Mouse (Mus musculus) right cerebral cortex, postnatal 36 days (tissue): Measurements from ENCODE around the gene Abcc3.
"Not testable (repeated sequence)": the region's sequence is repeated elsewhere in the genome, so short reads cannot be mapped to it uniquely, and the experiment has no call there.

Source experiments
- DNase-seq, 2 experiments: peaks; one replicate each; pipeline ENCODE4 v3.0.0; 2022; ENCODE audit warnings: low spot score in 2 of 2, mixed read lengths in 1 of 2

Gene Abcc3

DNA sequence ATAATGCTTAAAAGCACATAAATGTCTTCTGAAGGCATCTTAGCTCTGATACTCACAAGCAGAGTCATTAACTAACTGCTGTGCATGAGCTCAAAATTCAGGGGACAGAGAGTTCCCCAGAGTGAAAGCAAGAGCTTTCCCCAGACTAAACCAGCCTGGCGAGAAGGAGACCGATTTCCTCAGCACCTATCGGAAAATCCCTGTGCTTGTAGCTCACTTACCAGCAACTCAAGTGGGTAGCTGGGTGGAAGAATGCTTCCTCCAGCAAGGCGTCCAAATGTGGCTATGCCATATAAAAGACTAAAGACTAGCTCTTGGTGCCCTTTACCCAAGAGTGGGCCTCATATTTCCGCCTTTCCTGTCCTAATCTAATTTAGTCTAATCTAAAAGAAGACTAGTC, 9.9 kb upstream of the Abcc3 start:
- DNase-seq = no peak

DNA sequence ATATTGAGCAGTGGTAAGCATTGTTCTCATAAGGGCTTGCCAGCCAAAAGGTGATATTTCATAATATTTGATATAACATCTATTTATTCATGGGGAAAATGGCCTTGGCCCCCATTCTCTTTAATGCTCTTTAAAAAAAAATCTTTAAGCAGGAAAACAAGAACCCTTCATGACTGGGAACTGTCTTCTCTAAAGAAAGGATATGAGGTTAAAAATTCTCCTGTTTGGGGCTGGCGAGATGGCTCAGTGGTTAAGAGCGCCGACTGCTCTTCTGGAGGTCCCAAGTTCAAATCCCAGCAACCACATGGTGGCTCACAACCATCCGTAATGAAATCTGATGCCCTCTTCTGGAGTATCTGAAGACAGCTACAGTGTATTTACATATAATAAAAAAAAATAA, 9.2 kb upstream of the Abcc3 start:
- DNase-seq = not testable (repeated sequence)

DNA sequence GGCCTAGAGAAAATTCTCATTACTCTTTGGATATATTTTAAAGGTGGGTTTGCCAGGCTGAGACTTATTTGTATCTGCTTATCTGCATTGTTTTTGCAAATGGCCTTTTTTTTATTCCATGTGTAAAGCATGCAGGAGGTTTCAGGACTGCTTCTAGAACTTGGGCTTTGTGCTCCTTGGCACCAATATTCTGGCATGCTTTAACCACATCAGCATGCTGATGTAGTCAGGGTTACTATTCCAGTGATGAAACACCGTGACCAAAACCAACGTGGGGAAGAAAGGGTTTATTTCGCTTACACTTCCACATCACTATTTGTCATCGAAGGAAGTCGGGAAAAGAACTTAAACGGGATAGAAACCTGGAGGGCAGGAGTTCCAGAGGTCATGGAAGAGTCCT, 8.2 kb upstream of the Abcc3 start:
- DNase-seq = no peak

DNA sequence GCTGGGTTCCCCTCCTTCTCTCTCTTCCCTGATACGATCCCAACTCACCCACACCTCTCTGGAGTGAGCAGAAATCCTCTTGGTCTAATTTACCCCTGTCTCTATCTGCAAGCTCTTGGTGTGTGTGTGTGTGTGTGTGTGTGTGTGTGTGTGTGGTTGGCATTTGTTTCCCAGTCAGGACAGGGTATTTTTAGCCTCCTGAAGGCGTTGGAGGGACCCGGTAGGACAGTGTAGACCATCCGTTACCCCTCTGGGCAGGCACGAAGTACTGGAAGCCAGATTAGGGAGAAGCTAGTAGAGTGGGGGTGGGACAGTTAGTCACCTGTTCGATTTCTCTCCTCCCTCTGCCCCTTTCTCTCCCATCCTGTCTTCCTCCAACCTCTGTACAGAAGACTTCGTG, 1.3 kb upstream of the Abcc3 start:
- no peak for DNase-seq

DNA sequence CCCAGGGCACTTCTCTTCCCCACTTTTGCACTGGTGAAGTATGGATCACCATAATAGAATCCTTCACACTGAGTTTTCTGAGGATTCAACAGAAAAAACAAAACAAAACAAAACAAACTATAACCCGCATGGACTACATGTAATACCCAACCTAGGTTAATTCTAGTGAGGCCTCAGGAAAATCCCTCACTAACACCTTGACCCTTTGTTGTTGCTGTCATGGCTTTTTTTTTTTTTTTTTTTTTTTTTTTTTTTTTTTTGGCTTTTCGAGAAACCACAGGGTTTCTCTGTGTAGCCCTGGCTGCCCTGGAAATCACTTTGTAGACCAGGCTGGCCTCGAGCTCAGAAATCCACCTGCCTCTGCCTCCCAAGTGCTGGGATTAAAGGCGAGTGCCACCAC, 693 bp upstream of the Abcc3 start:
- DNase-seq = not testable (repeated sequence)

DNA sequence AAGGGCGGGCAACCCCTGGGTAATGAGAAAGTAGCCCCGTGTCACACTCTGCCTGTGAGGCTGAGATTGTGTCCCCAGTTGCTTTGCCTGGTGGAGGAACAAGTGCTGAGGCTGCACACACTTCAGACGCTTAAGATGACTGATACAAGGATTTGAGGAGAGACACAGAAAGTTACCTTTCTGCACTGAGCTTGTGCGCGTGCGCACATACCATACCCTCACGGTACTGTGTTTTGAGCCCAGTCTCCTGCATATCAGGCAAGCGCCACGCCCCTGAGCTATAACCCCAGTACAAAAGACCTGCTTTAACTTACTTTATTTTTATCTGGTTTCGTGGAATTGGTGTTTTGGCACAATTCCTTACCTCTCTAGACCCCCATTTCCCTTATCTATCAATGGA, 1.1 kb downstream of the Abcc3 start:
- no peak for DNase-seq

DNA sequence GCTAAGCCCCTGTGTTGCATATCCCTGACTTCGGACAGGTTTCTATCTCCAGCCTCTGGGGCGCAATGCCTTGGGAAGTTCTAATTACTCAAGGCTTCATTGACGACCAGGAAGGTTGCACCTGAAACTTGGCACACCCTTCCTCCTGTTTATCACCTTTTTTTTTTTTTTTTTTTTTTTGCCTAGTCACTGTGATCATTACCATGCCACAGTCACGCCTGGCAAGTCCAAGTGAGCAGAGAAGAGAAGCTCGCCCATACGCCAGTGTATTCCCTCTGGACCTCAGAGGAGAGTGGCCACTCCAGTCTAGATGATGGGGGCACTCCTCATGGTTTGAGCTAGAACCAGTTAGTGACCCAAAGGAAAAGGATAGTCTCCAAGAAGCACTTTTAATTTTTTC, 2.0 kb downstream of the Abcc3 start:
- DNase-seq = no peak

DNA sequence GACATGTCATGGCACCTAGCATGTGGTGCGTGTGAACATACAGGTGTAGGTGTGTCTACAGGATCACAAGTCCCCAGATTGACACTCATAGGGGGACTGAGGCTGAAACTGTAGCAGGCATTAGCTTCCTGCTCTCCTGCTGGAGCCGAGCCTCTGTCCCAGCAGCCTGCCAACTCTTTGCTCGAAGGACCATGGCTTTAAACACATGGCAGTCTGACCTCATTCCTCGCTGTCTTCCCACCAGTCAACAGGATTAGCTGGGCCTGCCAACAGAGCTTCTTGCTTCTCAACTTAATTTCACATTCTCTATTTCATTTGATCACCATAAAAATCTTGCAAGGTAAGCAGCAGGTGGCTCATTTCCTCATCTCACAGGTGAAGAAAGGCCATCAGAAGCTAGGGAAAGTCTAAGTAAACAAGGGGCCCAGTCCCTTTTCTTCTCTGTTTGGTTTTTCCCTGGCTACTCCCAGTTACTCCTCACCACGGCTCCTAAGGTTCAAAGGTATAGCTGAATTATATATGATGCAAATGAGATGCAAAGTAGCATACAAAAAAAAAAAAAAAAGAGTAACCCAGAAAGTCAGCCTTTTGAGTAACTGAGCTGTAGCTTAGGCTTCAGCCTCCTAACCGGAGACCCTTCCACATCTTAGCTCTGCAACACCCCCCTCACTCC, 2.9 kb downstream of the Abcc3 start:
- no peak for DNase-seq

DNA sequence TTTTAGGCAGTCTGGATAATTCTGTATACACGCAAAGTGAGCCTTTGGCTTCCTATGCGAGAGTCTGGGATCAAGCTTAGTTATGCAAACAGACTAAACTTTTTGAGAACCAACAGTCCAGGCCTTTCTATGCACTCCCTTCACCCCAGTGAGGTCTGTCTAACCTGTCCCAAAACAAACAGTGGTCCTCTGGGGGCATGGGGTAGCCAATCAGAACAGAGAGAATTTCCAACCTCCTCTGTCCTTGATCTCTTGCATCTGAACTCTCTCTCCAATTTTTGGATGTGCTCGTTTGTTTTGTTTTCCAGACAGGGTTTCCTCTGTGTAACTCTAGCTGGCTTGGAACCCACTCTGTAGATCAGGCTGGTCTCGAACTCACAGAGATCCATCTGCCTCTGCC, 3.8 kb downstream of the Abcc3 start:
- no peak for DNase-seq

DNA sequence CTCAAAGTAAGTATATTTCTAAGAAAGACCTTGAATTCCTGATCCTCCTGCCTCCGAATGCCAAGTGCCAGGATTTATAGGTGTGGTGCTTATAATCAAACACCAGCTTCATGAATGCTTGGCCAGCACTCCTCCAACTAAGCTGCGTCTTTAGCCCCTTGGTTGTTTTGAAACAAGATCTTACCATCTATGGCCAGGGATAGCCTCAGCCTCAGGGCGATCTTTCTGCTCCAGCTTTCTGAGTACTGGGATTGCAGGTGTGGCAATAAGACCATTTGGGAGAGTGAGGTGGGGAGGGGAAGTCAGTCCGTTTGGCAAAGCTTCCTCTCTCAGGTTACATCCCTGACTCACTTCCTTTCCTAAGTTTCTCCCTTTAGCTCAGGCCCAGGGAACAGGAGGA, 5.0 kb downstream of the Abcc3 start:
- no peak for DNase-seq

DNA sequence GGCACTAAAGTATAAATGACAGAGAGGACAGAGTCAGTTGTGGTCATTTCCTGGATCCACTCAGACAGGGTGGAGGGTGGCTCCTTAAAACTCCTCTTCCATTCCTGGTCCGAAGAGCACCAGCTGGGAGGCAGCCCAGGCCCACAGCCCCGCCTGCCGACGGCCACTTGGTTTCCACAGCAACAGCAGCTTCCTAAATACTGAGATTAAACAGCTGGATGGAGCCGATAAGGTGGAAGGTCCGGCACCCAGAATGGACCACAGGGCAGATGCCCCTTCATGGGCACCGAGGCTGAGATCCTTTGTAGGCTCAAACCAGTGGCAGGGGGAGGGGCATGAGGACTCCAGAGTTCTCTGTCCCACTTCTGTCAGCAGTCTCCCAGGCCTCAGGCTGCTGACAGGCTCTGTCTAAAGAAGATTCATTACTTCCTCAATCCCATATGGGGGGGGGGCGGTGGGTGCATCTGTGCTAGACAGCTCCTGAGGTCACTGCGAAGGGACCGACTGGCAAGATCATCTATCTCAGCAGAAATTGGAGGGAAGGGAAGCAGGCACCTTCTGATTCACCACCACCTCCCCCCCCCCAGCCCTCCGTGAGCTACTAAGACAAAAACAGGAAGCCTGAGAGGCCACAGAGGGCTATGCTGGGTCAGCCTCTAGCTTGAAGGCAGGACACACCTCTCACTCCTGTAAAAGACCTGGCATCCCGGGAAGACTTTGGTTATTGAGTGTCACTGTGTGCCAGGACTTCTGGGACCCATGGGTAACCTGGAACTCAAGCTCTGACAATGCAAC, 6.6 kb downstream of the Abcc3 start:
- DNase-seq = no peak

DNA sequence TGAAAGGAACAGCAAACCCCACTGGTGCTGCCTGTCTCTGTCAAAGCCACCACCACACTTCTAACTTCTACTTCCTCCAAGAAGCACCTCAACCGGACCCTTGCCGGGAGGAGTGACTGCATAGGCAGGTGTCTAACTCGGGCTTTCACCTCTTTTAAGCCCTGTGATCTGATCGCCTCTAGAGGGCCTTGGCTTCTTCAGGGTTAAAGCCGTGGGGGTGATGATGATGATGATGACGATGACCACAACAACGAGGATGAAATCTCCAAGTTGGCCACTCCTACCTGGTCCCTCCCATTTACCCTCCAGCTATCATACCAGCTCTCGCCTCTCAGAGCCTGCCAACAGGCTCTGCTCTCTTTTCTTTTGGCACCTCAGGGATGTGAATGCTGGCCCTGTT, 13.1 kb downstream of the Abcc3 start:
- DNase-seq = no peak

DNA sequence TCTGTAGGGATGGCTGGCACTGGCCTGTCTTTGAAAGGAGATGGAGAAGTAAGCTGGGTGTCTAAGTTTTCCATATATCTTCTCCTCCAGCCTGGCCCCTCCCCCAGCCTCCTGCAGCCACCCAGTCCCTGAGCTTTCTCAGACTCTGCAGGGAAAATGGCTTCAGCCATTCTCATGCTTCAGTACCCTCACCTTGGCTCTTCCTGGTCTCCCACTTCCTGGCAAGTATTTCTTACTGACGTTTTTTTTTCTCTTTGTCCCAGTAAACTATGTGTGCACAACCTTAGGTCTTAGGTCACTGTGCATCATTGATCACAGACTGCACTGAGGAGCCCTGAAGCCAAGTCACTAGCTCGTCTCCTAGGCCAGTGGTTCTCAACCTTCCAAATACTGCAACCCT, 13.7 kb downstream of the Abcc3 start:
- DNase-seq = no peak

DNA sequence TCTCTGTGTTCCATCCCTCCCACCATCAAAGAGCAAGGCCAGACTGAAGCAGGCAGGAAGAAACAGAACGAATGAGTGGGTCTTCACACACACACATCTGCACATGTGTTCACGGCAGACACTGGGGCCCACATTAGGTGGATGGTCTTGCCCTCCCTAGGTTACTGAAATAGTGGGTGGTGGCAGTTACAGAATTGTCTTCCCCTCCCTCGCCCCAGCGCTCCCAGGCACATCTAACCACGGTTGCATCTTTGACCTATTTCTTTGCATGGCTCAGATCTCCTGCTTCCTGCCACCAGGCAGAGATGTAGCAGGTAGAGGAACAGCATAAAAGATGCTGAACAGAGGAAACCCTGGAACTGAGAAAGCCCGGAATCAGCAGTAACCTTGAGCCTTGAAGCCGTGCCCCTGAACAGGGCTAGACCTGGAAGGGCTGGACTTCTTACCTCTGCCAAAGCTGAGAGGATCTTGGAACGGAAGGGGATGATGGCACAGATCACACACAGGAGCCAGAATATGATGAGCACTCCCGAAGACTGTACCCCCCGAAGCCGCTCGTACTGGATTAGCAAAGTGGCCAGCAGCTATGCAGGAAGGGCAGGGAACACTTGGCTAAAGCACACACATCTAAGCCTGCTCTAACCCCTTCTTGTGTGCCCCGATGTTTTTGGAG, 18.4 kb downstream of the Abcc3 start:
- no peak for DNase-seq

DNA sequence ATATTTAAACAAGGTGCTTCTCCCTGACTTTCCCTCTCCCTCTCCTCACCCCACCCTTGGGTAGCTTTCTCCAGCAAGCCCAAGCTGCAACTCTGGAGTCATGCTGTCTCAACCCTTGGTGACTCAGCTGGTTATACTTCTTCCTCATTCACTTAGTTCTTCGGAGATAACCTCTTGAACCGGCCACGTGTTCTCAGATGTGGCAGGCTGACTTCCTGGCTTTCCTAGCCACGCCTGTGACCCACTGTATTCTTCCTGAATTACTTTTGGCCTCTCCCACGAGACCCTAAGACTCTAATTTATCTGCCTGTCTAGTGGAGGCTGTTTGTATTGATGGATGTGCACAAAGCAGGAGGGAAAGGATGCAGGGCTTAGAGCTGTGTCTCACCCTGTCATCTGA, 22.0 kb downstream of the Abcc3 start:
- DNase-seq = no peak

DNA sequence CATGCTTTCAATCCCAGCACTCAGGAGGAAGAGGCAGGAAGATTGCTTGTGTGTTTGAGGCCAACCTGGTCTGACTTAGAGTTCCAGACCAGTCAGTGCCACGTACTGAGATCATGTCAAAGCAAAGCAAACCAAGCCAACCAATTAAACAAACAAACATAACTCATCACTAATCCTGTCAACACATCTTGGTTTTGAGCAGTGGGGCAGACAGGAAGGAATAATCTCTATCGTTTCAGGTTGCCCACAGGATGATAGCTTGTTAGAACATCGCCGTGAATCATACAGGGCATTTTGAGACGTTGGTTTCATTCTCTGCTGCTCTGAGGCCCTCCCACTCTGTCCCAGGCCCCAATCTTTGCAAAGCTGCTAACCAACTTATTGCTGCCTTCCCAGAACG, 22.8 kb downstream of the Abcc3 start:
- no peak for DNase-seq

DNA sequence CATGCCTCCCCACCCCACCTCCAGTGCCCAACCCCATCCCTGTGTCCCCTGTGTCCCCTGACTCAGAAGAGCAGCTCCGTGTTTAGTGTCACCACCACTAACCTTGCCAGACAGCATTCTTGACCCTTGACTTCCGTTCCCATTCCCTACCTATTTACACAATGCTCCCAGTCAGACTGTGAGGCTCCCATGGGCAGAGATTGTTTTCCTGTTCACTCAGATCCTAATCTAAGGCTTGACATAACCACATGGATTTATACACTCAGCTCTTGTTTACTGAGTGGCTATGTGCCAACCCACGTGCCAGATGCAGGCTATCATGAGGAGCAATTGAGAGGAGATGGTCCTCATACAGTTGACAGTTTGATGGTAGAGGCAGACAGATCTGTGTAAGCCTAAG, 27.5 kb downstream of the Abcc3 start:
- DNase-seq = no peak

DNA sequence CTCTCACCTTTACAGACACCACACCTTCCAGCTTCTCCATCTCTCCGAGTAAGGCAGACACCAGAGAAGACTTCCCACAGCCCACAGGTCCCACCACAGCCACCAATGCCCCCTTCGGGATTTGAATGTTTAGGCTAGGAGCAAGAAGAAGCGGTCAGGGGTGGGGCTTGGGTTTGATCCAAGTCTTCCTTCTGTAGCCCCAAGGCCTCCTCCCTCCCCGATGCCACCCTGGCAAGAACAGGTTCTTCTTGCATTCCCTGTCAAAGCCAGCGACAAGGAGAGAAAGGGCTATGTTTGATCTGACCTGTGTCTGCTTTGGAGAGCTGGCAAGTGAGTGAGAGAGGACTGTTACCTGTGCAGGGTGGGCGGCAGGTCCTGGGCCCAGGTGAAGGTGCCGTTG, 29.1 kb downstream of the Abcc3 start:
- no peak for DNase-seq

DNA sequence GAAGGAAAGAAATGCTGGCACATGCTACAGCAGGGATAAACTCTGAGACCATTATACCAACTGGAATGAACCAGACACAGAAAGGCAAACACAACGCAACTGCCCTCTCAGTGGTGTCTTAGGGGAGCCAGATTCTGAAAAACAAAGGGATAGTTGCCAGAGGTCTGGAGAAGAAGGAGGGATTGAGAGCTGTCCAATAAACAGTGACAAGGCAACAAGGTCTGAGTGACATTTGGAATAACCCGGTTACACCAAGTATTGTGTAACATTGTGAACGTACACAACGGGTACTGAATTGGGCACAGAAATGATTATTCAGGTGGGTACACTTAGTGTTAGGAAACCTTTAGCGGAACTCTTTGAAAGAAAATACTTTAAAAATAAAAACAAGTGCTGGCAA, 30.7 kb downstream of the Abcc3 start:
- DNase-seq = no peak

DNA sequence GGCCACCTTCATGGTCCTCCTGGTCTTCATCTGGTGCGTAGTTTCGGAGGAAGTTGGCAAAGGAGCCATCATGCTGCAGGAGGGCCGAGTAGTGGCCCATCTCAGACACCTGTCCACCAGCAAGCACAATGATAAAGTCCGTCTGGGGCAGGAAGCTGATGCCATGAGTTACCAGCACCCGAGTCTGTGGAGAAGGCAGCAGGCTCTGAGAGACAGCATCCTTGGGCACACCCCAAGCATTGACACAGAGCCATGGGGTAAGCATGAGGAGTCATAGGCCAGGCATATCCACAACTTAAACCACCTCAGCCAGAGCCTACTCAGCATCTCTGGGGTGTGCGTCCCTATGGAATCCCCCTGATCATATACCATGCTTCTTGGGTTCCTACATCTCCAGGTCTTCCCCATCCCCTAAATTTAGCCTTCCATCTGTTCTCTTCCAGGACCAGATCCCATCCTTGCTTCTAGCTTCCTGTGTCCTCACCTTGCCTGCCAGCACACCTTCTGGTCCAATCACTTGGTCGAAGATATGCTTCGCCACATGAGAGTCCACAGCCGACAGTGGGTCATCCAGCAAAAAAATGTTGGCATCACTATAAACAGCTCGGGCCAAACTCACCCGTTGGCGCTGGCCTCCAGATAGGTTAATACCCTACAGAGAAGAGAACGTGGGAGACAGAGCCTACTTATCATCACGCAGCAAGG, 31.5 kb downstream of the Abcc3 start:
- no peak for DNase-seq

DNA sequence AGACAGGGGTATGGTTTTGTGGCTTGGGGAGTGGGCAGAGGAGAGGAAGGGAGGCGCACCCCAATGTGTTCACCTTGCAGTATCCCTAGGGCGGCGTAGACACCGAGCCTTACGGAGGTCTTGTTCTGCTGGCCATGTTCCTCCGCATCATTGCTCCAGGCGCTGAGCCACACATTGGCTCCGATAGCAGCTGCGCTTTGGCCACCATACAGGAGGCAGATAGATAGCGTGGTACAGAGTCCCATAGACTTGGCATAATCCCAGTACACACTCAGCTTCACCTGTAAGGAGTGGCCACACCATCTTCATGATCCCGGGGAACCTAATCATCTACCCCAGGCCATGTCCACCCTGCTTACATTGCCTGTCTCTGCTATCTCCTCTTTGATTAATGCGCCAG, 33.6 kb downstream of the Abcc3 start:
- no peak for DNase-seq

DNA sequence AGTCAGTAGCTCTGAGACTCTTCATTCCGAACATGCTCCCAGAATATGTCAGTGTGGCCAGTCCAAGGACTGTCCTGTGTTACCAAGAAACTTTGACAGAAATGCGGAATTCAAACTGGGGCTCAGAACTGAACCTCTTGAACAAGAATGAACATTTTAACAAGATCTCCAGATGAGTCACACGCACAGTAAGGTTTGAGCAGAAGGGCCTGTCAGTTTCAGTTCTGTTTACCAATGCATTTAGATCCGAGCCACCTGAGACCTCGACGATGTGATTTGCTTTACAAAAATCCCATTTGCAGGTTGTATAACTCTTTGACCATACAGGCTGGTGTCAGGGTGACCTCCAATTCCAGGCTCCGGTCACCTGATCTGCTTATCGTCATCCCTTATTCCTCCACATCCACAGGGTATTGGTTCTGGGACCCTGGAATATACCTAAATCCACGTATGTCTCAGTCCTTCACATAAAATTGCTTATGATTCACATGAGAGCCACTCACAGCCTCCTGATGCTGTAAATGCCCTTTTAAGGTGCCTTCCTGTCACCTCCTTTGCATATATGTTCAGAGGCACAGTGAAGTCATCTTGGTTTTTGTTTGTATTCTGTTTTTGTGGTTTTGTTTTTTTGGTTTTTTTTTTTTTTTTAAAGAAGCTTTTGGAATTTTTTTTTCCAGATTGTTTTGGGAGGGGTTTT, 37.1 kb downstream of the Abcc3 start:
- DNase-seq = no peak
